In the genomic region with DNA sequence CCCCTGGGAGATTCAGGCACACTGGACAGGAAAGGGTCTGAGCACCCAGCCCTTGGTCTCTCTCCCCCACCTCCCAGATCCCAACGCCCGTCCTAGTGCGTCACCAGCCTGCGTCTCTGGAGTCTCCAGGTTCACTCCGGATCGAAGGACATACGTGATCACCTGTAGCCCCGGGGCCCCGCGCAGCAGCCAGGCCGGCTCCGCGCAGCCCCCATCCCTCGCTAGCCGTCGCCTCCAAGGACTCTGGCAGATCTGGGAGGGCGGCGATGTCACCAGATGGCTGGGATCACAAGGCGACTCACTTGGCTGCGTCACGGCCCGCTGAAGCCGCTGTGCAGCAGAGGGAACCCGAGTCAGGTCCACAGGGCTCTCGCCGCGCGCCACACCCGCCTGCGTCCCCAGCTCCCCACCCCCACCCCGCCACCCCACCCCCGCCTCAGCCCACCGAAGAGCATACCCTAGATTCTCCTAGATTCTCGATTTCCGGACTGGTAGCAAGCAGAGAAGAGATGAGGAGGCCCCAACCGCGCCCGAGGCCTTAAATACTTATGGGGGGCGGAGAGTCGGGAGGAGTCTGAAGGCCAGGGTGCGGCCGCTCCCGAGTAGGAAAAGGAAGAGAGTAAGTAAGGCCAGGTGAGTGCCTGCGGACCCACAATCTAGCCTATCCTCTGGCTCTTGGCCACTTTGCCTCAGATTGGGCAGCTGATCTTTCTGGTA, we compare ENCODE assay signal across 9 mouse cellular contexts. TPM values are rescaled to one million over a fixed set of nuclear protein-coding genes. Genes with fewer than 3 reads are reported as not detected.
DNase-seq lines count a peak whose midpoint lies in the region; ATAC-seq and TF ChIP-seq lines count a peak whose summit lies in the region.
"Had no signal": no experiment of that assay in that cellular context is flagged by ENCODE, and none has a peak within 500 bp of the region (broad histone marks: within the 10 kb centered on the region; RNA-seq: fewer than 3 reads in every experiment).

No protein-coding gene starts in this region.

- H3K36me3 ChIP-seq in forebrain, embryonic 15.5 days, result no peaks in the 10 kb centered on the region
- no peaks in the 10 kb centered on the region for H3K36me3 ChIP-seq in liver, embryonic 16.5 days (ENCODE audit: control insufficient read depth, insufficient read depth)

- H3K4me1 ChIP-seq in forebrain, embryonic 15.5 days, result peaks cover 10% of the 10 kb centered on the region
- no peaks in the 10 kb centered on the region for H3K4me1 ChIP-seq in liver, embryonic 16.5 days (ENCODE audit: control insufficient read depth, low read depth, low read length)
- 0 out of 2 replicates have a peak, but pooled peaks cover 2% of the 10 kb centered on the region for H3K4me1 ChIP-seq in olfactory bulb, adult 2 months (ENCODE audit: control insufficient read depth, insufficient read depth, low read length)

- peak; percentile 50 for DNase-seq in MN1 (ENCODE audit: low spot score)
- peak; percentile 58 for DNase-seq in cerebellum, adult 11 months
- DNase-seq in heart, postnatal 10 days, result peak; percentile 71 to 74
- peak; percentile 48 to 70 for DNase-seq in kidney, postnatal 36 days
- peak; percentile 64 to 77 for DNase-seq in urinary bladder, postnatal 36 days (ENCODE audit: low spot score in 2 of 2)

- peak overlapping the region; percentile 57 for H3K9ac ChIP-seq in forebrain, embryonic 15.5 days (replicated peaks)
- peak overlapping the region; percentile 47 for H3K9ac ChIP-seq in liver, embryonic 16.5 days (ENCODE audit: low read depth, low read length)

- peak overlapping the region; percentile 91 for H3K4me2 ChIP-seq in forebrain, embryonic 15.5 days (replicated peaks)
- H3K4me2 ChIP-seq in liver, embryonic 16.5 days (ENCODE audit: low read depth, low read length), result peak overlapping the region; percentile 65

- WGBS in forebrain, embryonic 15.5 days, result 2% methylated on average over 44 of the region's 44 CpGs
- 1% methylated on average over 44 of the region's 44 CpGs for WGBS in liver, embryonic 16.5 days (ENCODE audit: insufficient replicate concordance)
- 1% methylated on average over 44 of the region's 44 CpGs for WGBS in olfactory bulb, adult 2 months

- no peaks in the 10 kb centered on the region for H3K9me3 ChIP-seq in forebrain, embryonic 15.5 days
- no peaks in the 10 kb centered on the region for H3K9me3 ChIP-seq in liver, embryonic 16.5 days (replicated peaks; ENCODE audit: control insufficient read depth, low read length)

- 0 out of 2 replicates have a peak, but pooled peaks have one; percentile 36 for TF ChIP-seq POLR2A in olfactory bulb, adult 2 months (IDR thresholded peaks at IDR 0.05; ENCODE audit: insufficient read depth, low read depth, low read length)

- peak; percentile 90 for ATAC-seq in forebrain, embryonic 15.5 days (replicated peaks)
- ATAC-seq in liver, embryonic 16.5 days (ENCODE audit: low read depth), result peak; percentile 19; the same call in 1 of the 2 replicates

- H3K27ac ChIP-seq in forebrain, embryonic 15.5 days (replicated peaks), result no peak overlapping the region
- H3K27ac ChIP-seq in liver, embryonic 16.5 days (ENCODE audit: low read length), result no peak overlapping the region
- 0 out of 2 replicates have a peak overlapping the region, but pooled peaks have one; percentile 46 for H3K27ac ChIP-seq in olfactory bulb, adult 2 months (ENCODE audit: insufficient read depth, low read depth, low read length)

- H3K4me3 ChIP-seq in forebrain, embryonic 15.5 days, result peak overlapping the region; percentile 51
- peak overlapping the region; percentile 61 for H3K4me3 ChIP-seq in liver, embryonic 16.5 days (ENCODE audit: low read depth, low read length)
- H3K4me3 ChIP-seq in olfactory bulb, adult 2 months (ENCODE audit: insufficient read depth, low read depth, low read length), result peak overlapping the region; percentile 95

- no peaks in the 10 kb centered on the region for H3K27me3 ChIP-seq in forebrain, embryonic 15.5 days
- peaks cover 3% of the 10 kb centered on the region; the same call in 1 of the 2 replicates for H3K27me3 ChIP-seq in liver, embryonic 16.5 days (ENCODE audit: control insufficient read depth, insufficient read depth, low read depth, low read length)

- TF ChIP-seq CTCF in olfactory bulb, adult 2 months (IDR thresholded peaks at IDR 0.05; ENCODE audit: insufficient read depth, low read depth, low read length), result no peak

- intact Hi-C loops in heart, postnatal 10 days (cut with DNase I), result no loop called here

RNA-seq across cellular contexts. Expression of a gene that starts 28.9 kb away (rescaled TPM):
- 5.0 and 6.7 TPM in 2 replicates for polyA plus RNA-seq in forebrain, embryonic 15.5 days (2015; fragmentation: Nextera tagmentation; extraction: Ambion mirVana)
- 10 to 100 TPM; 24.2 to 26.3 TPM for total RNA-seq in heart, postnatal 10 days (2021)
- polyA plus RNA-seq in liver, embryonic 16.5 days (2015; fragmentation: Nextera tagmentation; extraction: Ambion mirVana), result 26.1 and 28.2 TPM in 2 replicates
- not detected in 2 replicates for polyA plus RNA-seq in olfactory bulb, adult 2 months (2012; ENCODE audit: insufficient read depth, insufficient read length, low replicate concordance, missing spikeins)

RNA-seq across cellular contexts. Expression of a gene that starts 30.1 kb away (rescaled TPM):
- polyA plus RNA-seq in forebrain, embryonic 15.5 days (2015; fragmentation: Nextera tagmentation; extraction: Ambion mirVana), result 0.17 and 0.37 TPM in 2 replicates
- under 1 TPM in 1 of 2 experiments, not detected in 1; 0.19 TPM for total RNA-seq in heart, postnatal 10 days (2021)
- polyA plus RNA-seq in liver, embryonic 16.5 days (2015; fragmentation: Nextera tagmentation; extraction: Ambion mirVana), result not detected in 2 replicates
- polyA plus RNA-seq in olfactory bulb, adult 2 months (2012; ENCODE audit: insufficient read depth, insufficient read length, low replicate concordance, missing spikeins), result not detected in 2 replicates
- polyA plus RNA-seq: large intestine, adult 2 months had no signal
